Mouse (Mus musculus): ENCODE measurements around the gene Syde2. TPM values are rescaled to one million over a fixed set of nuclear protein-coding genes. Genes with fewer than 3 reads are reported as not detected.
A peak's percentile ranks its signal among the peaks of the same experiment; 100 is the strongest.

The Syde2 gene
- total and polyA plus RNA-seq, 3 experiments, result 0.10 to 0.30 TPM; not detected in 1

DNA sequence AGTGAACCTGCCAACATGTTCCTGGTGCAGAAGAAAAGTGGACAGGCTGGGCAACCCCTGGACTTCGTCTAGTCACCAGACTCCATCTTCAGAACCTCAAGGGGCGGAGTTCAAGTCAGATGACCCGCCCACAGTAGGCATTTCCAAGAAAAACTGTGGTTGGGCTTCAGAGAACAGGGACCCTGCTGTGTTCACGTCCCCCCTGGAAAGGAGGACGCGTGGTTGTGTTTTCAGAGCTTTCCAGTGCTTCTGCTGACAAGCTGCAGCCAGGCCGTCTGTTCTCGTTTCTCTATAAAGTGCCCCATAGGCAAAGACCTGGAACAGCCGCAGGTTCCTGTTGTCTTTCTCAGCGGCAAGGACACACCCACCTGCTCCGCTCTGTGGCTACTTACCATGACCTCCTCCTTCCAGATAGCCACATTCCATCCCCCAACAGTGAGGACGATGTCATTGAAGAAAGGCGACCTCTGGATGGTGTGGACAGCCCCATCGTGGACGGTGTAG is 60.1 kb downstream of the Syde2 start (continued):
- TF ChIP-seq JUN (IDR thresholded peaks at IDR 0.05; ENCODE audit: insufficient read depth, low read depth, low read length), result no peak
- TF ChIP-seq HCFC1 (IDR thresholded peaks at IDR 0.05; ENCODE audit: low read depth, low read length), result no peak
- no peak for TF ChIP-seq ELF1 (IDR thresholded peaks at IDR 0.05; ENCODE audit: low read depth, low read length)
- no peak for TF ChIP-seq MAFK (IDR thresholded peaks at IDR 0.05; ENCODE audit: insufficient replicate concordance, low read length)
- no peak for TF ChIP-seq ZNF384 (IDR thresholded peaks at IDR 0.05; ENCODE audit: low read depth, low read length)
- no peak for TF ChIP-seq GABPA (IDR thresholded peaks at IDR 0.05; ENCODE audit: insufficient replicate concordance, low read depth, low read length)
- TF ChIP-seq EP300 (IDR thresholded peaks at IDR 0.05; ENCODE audit: low read length), result 0 out of 2 replicates have a peak, but pooled peaks have one; percentile 24
- no peak for TF ChIP-seq E2F4 (IDR thresholded peaks at IDR 0.05; ENCODE audit: insufficient replicate concordance, low read depth, low read length)
- TF ChIP-seq ZMIZ1 (IDR thresholded peaks at IDR 0.05; ENCODE audit: low read depth, low read length), result no peak
- no peak for TF ChIP-seq UBTF (IDR thresholded peaks at IDR 0.05; ENCODE audit: low read depth, low read length)
- no peak for TF ChIP-seq MAZ (IDR thresholded peaks at IDR 0.05; ENCODE audit: low read depth, low read length)
- TF ChIP-seq RCOR1 (conservative IDR thresholded peaks at IDR 0.05; ENCODE audit: low read depth, low read length), result no peak
- no peak for TF ChIP-seq MYC (IDR thresholded peaks at IDR 0.05; ENCODE audit: low read depth, low read length)

DNA sequence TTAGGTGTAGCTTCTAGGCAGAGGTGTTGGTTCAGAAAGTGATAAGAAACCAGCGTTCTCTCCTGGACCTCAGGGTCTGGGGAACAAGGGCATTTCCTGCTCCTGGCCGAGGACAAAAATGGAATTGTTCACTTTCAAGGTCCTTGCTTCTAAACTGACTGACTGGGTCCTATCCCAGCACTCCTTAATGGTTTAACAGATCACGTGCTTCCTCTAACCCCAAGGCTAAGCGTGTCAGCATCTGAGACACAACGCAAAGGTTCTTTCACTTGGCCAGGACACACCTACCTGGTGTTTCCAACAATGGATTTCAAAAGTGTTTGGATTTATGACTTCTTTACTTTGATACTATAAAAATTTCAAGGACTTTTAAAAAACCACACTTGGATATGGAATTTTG is 62.3 kb downstream of the Syde2 start:
- H3K9me3 ChIP-seq (replicated peaks; ENCODE audit: low read length), result no peaks in the 10 kb centered on the region
- H3K79me2 ChIP-seq (replicated peaks; ENCODE audit: control insufficient read depth, extremely low read depth, insufficient read depth, poor library complexity, severe bottlenecking), result no peaks in the 10 kb centered on the region
- dilution Hi-C loops (cut with MboI; ENCODE audit: extremely low pct_ligation_motif_present, extremely low pct_unique_long_range_greater_than_20kb, low sequenced_read_pairs), result no loop called here

More for the DNA sequence above, 62.3 kb downstream of the Syde2 start:
- Histone ChIP-seq H3K36me3 (replicated peaks in 1 of 2; ENCODE audit: control insufficient read depth in 1 of 2, insufficient read depth in 1 of 2, low read length in 1 of 2) (no peaks in the 10 kb centered on the region), H3K4me1 (ENCODE audit: control insufficient read depth in 1 of 2, insufficient read depth in 2 of 2) (peaks cover 16 to 62% of the 10 kb centered on the region in 2 experiments), H3K27me3 (replicated peaks) (no peaks in the 10 kb centered on the region), H3K27ac (ENCODE audit: insufficient read depth, low read depth) (no peak overlapping the region), H3K4me2 (ENCODE audit: insufficient read depth, low read depth, poor library complexity, severe bottlenecking) (no peak overlapping the region), H3K9ac (ENCODE audit: insufficient read depth, low read depth) (no peak overlapping the region), H3K4me3 (replicated peaks in 1 of 3; ENCODE audit: low read depth in 2 of 3, low read length in 2 of 3, poor library complexity in 1 of 3) (no peak overlapping the region)
- DNase-seq (ENCODE audit: extremely low read depth), result no peak
- no peak for TF ChIP-seq NRF1 (IDR thresholded peaks at IDR 0.05; ENCODE audit: low read depth, low read length)
- TF ChIP-seq MXI1 (IDR thresholded peaks at IDR 0.05; ENCODE audit: low read depth, low read length), result no peak
- TF ChIP-seq NELFE (IDR thresholded peaks at IDR 0.05; ENCODE audit: low read depth, low read length), result no peak
- no peak for TF ChIP-seq IRF4 (IDR thresholded peaks at IDR 0.05; ENCODE audit: low read depth, low read length)
- TF ChIP-seq SIN3A (IDR thresholded peaks at IDR 0.05; ENCODE audit: low read length), result no peak
- no peak for TF ChIP-seq CHD2 (IDR thresholded peaks at IDR 0.05; ENCODE audit: low read length)
- TF ChIP-seq JUND (conservative IDR thresholded peaks at IDR 0.05; ENCODE audit: low read depth, low read length), result no peak
- TF ChIP-seq USF2 (conservative IDR thresholded peaks at IDR 0.05; ENCODE audit: low read depth, low read length), result no peak
- TF ChIP-seq PAX5 (IDR thresholded peaks at IDR 0.05; ENCODE audit: low read length), result no peak
- no peak for TF ChIP-seq POLR2A (IDR thresholded peaks at IDR 0.05; ENCODE audit: low read depth, low read length)
- no peak for TF ChIP-seq TBP (conservative IDR thresholded peaks at IDR 0.05; ENCODE audit: low read depth, low read length)
- no peak for TF ChIP-seq ELF1 (IDR thresholded peaks at IDR 0.05; ENCODE audit: low read depth, low read length)
- no peak for TF ChIP-seq MAZ (IDR thresholded peaks at IDR 0.05; ENCODE audit: low read depth, low read length)
- no peak for TF ChIP-seq CTCF (conservative IDR thresholded peaks at IDR 0.05 in 1 of 2, IDR thresholded peaks at IDR 0.05 in 1 of 2; ENCODE audit: low read depth in 2 of 2, low read length in 2 of 2)
- in situ Hi-C loops (cut with MboI; ENCODE audit: low pct_ligation_motif_present, low pct_unique_long_range_greater_than_20kb, low sequenced_read_pairs), result loop anchor here (10.0 kb wide), 1 partner anchor 235 kb away; no protein-coding TSS in a partner anchor

Data from CH12.LX (cell line).